Comparison of ENCODE assay signal across 10 mouse cellular contexts in genomic region chr12:117468329-117468728, GRCm38 (mm10). TPM values are rescaled to one million over a fixed set of nuclear protein-coding genes. Genes with fewer than 3 reads are reported as not detected.
DNase-seq lines count a peak whose midpoint lies in the region; ATAC-seq and TF ChIP-seq lines count a peak whose summit lies in the region.
"Had no signal": no experiment of that assay in that cellular context is flagged by ENCODE, and none has a peak within 500 bp of the region (broad histone marks: within the 10 kb centered on the region; RNA-seq: fewer than 3 reads in every experiment).

No protein-coding gene starts in this region.

- 77% methylated on average over 5 of the region's 5 CpGs for WGBS in forebrain, embryonic 14.5 days
- 63% methylated on average over 5 of the region's 5 CpGs for WGBS in forebrain, embryonic 15.5 days
- 18% methylated on average over 5 of the region's 5 CpGs for WGBS in stomach, postnatal 0 days

- no peak overlapping the region for H3K4me3 ChIP-seq in forebrain, embryonic 14.5 days (ENCODE audit: low read depth, low read length)
- no peak overlapping the region for H3K4me3 ChIP-seq in forebrain, embryonic 15.5 days
- H3K4me3 ChIP-seq in left cerebral cortex, adult 2 months: no peak overlapping the region
- no peak overlapping the region for H3K4me3 ChIP-seq in stomach, postnatal 0 days (ENCODE audit: low read depth, low read length)
- H3K4me3 ChIP-seq: liver, embryonic 15.5 days had no signal

- intact Hi-C loops in left cerebral cortex, adult 2 months (cut with DNase I): no loop called here

- no peak overlapping the region for H3K4me2 ChIP-seq in forebrain, embryonic 14.5 days (ENCODE audit: low read length)
- H3K4me2 ChIP-seq in forebrain, embryonic 15.5 days (replicated peaks): no peak overlapping the region
- H3K4me2 ChIP-seq in stomach, postnatal 0 days (replicated peaks; ENCODE audit: low read depth): no peak overlapping the region
- H3K4me2 ChIP-seq: liver, embryonic 15.5 days had no signal

- TF ChIP-seq CTCF in left cerebral cortex, adult 2 months (IDR thresholded peaks at IDR 0.05): no peak
- TF ChIP-seq CTCF in stomach, postnatal 0 days (IDR thresholded peaks at IDR 0.05; ENCODE audit: low read depth): no peak

- peak; percentile 17 for DNase-seq in forebrain, embryonic 14.5 days (ENCODE audit: low spot score)
- peak; percentile 15 to 22 for DNase-seq in left cerebral cortex, adult 2 months (ENCODE audit: extremely low spot score in 1 of 2, low spot score in 2 of 2)
- no peak for DNase-seq in left cerebral cortex, adult 11 months (ENCODE audit: low spot score)
- peak; percentile 17 for DNase-seq in gonadal fat pad, adult 2 months (ENCODE audit: low read depth)
- peak; percentile 31 for DNase-seq in lung, postnatal 14 days
- DNase-seq in stomach, postnatal 0 days (ENCODE audit: low spot score): no peak
- no peak for DNase-seq in kidney, postnatal 14 days
- DNase-seq: cerebellum, adult 2 months had no signal

- no peak for TF ChIP-seq EP300 in stomach, postnatal 0 days (optimal IDR thresholded peaks at IDR 0.05)

- H3K27me3 ChIP-seq in forebrain, embryonic 14.5 days (replicated peaks; ENCODE audit: control insufficient read depth, insufficient read depth, low read length): no peaks in the 10 kb centered on the region
- no peaks in the 10 kb centered on the region for H3K27me3 ChIP-seq in forebrain, embryonic 15.5 days
- no peaks in the 10 kb centered on the region for H3K27me3 ChIP-seq in stomach, postnatal 0 days (ENCODE audit: control insufficient read depth, insufficient read depth, low read length)
- H3K27me3 ChIP-seq: liver, embryonic 15.5 days had no signal

- no peak overlapping the region for H3K9ac ChIP-seq in forebrain, embryonic 14.5 days (ENCODE audit: low read length)
- no peak overlapping the region for H3K9ac ChIP-seq in forebrain, embryonic 15.5 days (replicated peaks)
- no peak overlapping the region for H3K9ac ChIP-seq in stomach, postnatal 0 days (ENCODE audit: low read length)
- H3K9ac ChIP-seq: liver, embryonic 15.5 days had no signal

- H3K27ac ChIP-seq in forebrain, embryonic 14.5 days (ENCODE audit: low read depth, low read length): no peak overlapping the region
- H3K27ac ChIP-seq in forebrain, embryonic 15.5 days (replicated peaks): no peak overlapping the region
- H3K27ac ChIP-seq in left cerebral cortex, adult 2 months: no peak overlapping the region
- H3K27ac ChIP-seq in stomach, postnatal 0 days (replicated peaks): no peak overlapping the region
- H3K27ac ChIP-seq: liver, embryonic 15.5 days had no signal

- ATAC-seq in forebrain, embryonic 14.5 days: no peak
- ATAC-seq in forebrain, embryonic 15.5 days (replicated peaks): no peak
- no peak; the same call in 1 of the 2 replicates for ATAC-seq in stomach, postnatal 0 days (ENCODE audit: low FRiP score, low TSS enrichment)

- H3K9me3 ChIP-seq in forebrain, embryonic 14.5 days (replicated peaks; ENCODE audit: control insufficient read depth, low read length): no peaks in the 10 kb centered on the region
- no peaks in the 10 kb centered on the region for H3K9me3 ChIP-seq in forebrain, embryonic 15.5 days
- no peaks in the 10 kb centered on the region for H3K9me3 ChIP-seq in stomach, postnatal 0 days (ENCODE audit: control insufficient read depth, low read length)
- H3K9me3 ChIP-seq: liver, embryonic 15.5 days had no signal

- no peaks in the 10 kb centered on the region for H3K4me1 ChIP-seq in forebrain, embryonic 14.5 days (ENCODE audit: control insufficient read depth, insufficient read depth, low read length)
- H3K4me1 ChIP-seq in forebrain, embryonic 15.5 days: no peaks in the 10 kb centered on the region
- no peaks in the 10 kb centered on the region for H3K4me1 ChIP-seq in stomach, postnatal 0 days (replicated peaks; ENCODE audit: control insufficient read depth, insufficient read depth)
- H3K4me1 ChIP-seq: liver, embryonic 15.5 days had no signal

- H3K36me3 ChIP-seq in forebrain, embryonic 14.5 days (ENCODE audit: control insufficient read depth, insufficient read depth, low read length): no peaks in the 10 kb centered on the region
- H3K36me3 ChIP-seq in forebrain, embryonic 15.5 days: no peaks in the 10 kb centered on the region
- H3K36me3 ChIP-seq in stomach, postnatal 0 days (ENCODE audit: control insufficient read depth, insufficient read depth, low read length): no peaks in the 10 kb centered on the region
- H3K36me3 ChIP-seq: liver, embryonic 15.5 days had no signal

RNA-seq across cellular contexts. Expression of gene Rapgef5, which starts 48.0 kb away (rescaled TPM):
- polyA plus RNA-seq in forebrain, embryonic 14.5 days (2014; fragmentation: Nextera tagmentation; extraction: Ambion mirVana): 25.7 and 32.2 TPM in 2 replicates
- 30.5 and 31.0 TPM in 2 replicates for polyA plus RNA-seq in forebrain, embryonic 15.5 days (2015; fragmentation: Nextera tagmentation; extraction: Ambion mirVana)
- total RNA-seq in left cerebral cortex, adult 2 months (2021): 100 to 1,000 TPM; 149 to 189 TPM
- polyA plus RNA-seq in gonadal fat pad, adult 2 months (2012; rRNA removed): 9.6 and 11.5 TPM in 2 replicates
- polyA plus RNA-seq in stomach, postnatal 0 days (2015; fragmentation: Nextera tagmentation; extraction: Ambion mirVana): 4.3 and 5.6 TPM in 2 replicates

Comparison
In these comparisons a context has a peak if more than half of its experiments do, and no peak if none do; other contexts are left out.
1. DNase-seq: peak in forebrain, embryonic 14.5 days (single experiment), left cerebral cortex, adult 2 months (2 of 2), gonadal fat pad, adult 2 months (single experiment) and lung, postnatal 14 days (single experiment); none in left cerebral cortex, adult 11 months (single experiment), stomach, postnatal 0 days (single experiment) and kidney, postnatal 14 days (single experiment).